Mouse (Mus musculus) lung, embryonic 16.5 days (tissue): ENCODE data around the gene Khdc3. TPM values are rescaled to one million over a fixed set of nuclear protein-coding genes. Genes with fewer than 3 reads are reported as not detected.

Source experiments
- ATAC-seq: fragments of 200-750 bp; cut with Nextera tagmentation; 2 replicates; pipeline ENCODE4 v1.8.0; 2017; ENCODE audit warnings: low read depth, mild to moderate bottlenecking, moderate library complexity
- H3K27ac ChIP-seq: fragments of 300-500 bp; sonication (generic); 2 replicates; pipeline ENCODE4 v1.5.1; 2014; ENCODE audit warnings: mild to moderate bottlenecking, control low read depth, low read length
- H3K27me3 ChIP-seq: fragments of 300-500 bp; sonication (generic); 2 replicates; pipeline ENCODE4 v1.6.1; 2014; ENCODE audit warnings: low read depth, low read length, mixed read lengths; ENCODE audit not compliant: control insufficient read depth, insufficient read depth
- H3K36me3 ChIP-seq: fragments of 300-500 bp; sonication (generic); 2 replicates; pipeline ENCODE4 v1.6.1; 2014; ENCODE audit warnings: low read length; ENCODE audit not compliant: control insufficient read depth, insufficient read depth
- H3K4me1 ChIP-seq: fragments of 300-500 bp; sonication (generic); replicated peaks from 2 replicates; pipeline ENCODE4 v1.6.1; 2014; ENCODE audit warnings: low read length, mixed read lengths; ENCODE audit not compliant: control insufficient read depth, insufficient read depth
- H3K4me2 ChIP-seq: fragments of 300-500 bp; sonication (generic); 2 replicates; pipeline ENCODE4 v1.6.1; 2014; ENCODE audit warnings: low read depth, low read length, control low read depth
- H3K4me3 ChIP-seq: fragments of 300-500 bp; sonication (generic); 2 replicates; pipeline ENCODE4 v1.5.1; 2014; ENCODE audit warnings: mild to moderate bottlenecking, low read length, control low read depth
- H3K9ac ChIP-seq: fragments of 300-500 bp; sonication (generic); 2 replicates; pipeline ENCODE4 v1.6.1; 2014; ENCODE audit warnings: low read length, control low read depth
- H3K9me3 ChIP-seq: fragments of 300-500 bp; sonication (generic); 2 replicates; pipeline ENCODE4 v1.6.1; 2016; ENCODE audit warnings: low read length; ENCODE audit not compliant: control insufficient read depth
- WGBS: fragments of 180-500 bp; shearing (Covaris S2); extraction: QIAGEN DNeasy Blood & Tissue Kit; methylation state at CpG from one replicate; pipeline ENCODE4 v1.1.7; 2014; 5-methylcytosine and 5-hydroxymethylcytosine counted together
- polyA plus RNA-seq: library from polyadenylated mRNA; unstranded; fragments of >200 nt; fragmentation: Nextera tagmentation; extraction: Ambion mirVana; gene quantifications from 2 replicates; pipeline ENCODE4 v1.2.1, GENCODE M21; 2015

Gene Khdc3
- 0.15 TPM in 1 of 2 replicates, not detected in the other for polyA plus RNA-seq

DNA sequence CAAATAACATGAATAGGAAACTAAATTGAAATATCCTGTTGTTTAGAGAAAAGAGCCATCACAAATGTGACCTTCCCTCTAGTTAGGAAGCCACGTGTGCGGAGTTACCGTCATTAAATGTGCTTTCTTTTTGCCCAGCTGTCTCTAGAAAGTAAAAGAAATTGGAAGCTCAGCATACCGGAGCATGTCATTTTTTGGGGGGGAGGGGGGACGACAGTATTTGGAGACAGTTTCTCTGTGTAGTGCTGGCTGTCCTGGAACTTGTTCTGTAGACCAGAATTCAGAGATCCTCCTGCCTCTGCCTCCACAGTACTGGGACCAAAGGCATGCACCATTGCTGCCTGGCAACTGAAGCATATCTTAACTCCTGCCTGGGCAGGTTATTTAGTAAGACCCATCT lies at the start of gene Khdc3:
TSS of gene Khdc3 (plus strand) at position 301 of the 400 bp plus-strand sequence.
- H3K36me3 ChIP-seq: no peaks in the 10 kb centered on the region
- H3K27me3 ChIP-seq: peaks cover 20% of the 10 kb centered on the region
- no peaks in the 10 kb centered on the region for H3K9me3 ChIP-seq
- WGBS: 86% methylated on average over 5 of the region's 5 CpGs
- H3K27ac ChIP-seq: no peak within 1 kb of the TSS
- H3K4me2 ChIP-seq: no peak within 1 kb of the TSS
- ATAC-seq: no peak
- H3K9ac ChIP-seq: no peak within 1 kb of the TSS
- H3K4me1 ChIP-seq: peaks cover 5% of the 10 kb centered on the region
- H3K4me3 ChIP-seq: no peak within 1 kb of the TSS

- no peaks in the 10 kb centered on the region for H3K27me3 ChIP-seq
- H3K4me2 ChIP-seq: no peak overlapping the region
- no peak overlapping the region for H3K4me3 ChIP-seq
- H3K27ac ChIP-seq: no peak overlapping the region
- H3K9ac ChIP-seq: no peak overlapping the region
- no peak for ATAC-seq
- WGBS: 49% methylated on average over 10 of the region's 10 CpGs
- H3K4me1 ChIP-seq: no peaks in the 10 kb centered on the region; the same call in 1 of the 2 replicates
- no peaks in the 10 kb centered on the region for H3K9me3 ChIP-seq
- no peaks in the 10 kb centered on the region for H3K36me3 ChIP-seq
Measured at GRCm38 (mm10) chr9:73055441-73055911, 46.2 kb upstream of the Khdc3 start.

DNA sequence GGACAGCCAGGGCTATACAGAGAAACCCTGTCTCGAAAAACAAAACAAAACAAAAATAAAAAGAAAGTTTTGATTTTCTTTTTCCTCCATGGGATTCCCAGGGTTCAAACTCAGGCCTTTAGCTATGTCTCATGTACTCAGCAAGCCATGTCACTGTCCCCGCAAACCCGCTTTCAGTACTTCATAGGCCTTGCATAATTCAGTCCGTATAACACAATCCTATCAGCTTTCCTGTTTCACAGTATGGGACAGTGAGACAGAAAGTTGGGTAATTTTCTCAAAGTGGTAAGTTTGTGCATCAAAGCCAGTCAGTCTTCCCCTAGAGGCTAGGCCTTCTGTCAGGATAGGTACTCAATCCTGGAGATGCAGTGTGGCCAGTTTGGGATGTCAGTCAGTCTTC lies 42.4 kb upstream of the Khdc3 start:
- 91% methylated on average over 4 of the region's 4 CpGs for WGBS

GRCm38 (mm10) chr9:73063621-73064290 lies 37.9 kb upstream of the Khdc3 start:
- H3K4me3 ChIP-seq: no peak overlapping the region
- H3K27ac ChIP-seq: no peak overlapping the region

More for the DNA sequence above, 42.4 kb upstream of the Khdc3 start:
- no peaks in the 10 kb centered on the region for H3K36me3 ChIP-seq
- H3K9me3 ChIP-seq: no peaks in the 10 kb centered on the region
- H3K4me2 ChIP-seq: no peak overlapping the region
- no peaks in the 10 kb centered on the region for H3K27me3 ChIP-seq
- peaks cover 5% of the 10 kb centered on the region for H3K4me1 ChIP-seq
- no peak overlapping the region for H3K9ac ChIP-seq
- H3K27ac ChIP-seq: no peak overlapping the region
- ATAC-seq: no peak
- no peak overlapping the region for H3K4me3 ChIP-seq

GRCm38 (mm10) chr9:73067086-73067485 lies 34.5 kb upstream of the Khdc3 start:
- Histone ChIP-seq H3K4me1 (peaks cover 19% of the 10 kb centered on the region), H3K36me3 (no peaks in the 10 kb centered on the region), H3K9ac (no peak overlapping the region), H3K9me3 (peaks cover 2% of the 10 kb centered on the region; the same call in 1 of the 2 replicates), H3K4me3 (peak overlapping the region; percentile 11; the same call in 1 of the 2 replicates), H3K4me2 (peak overlapping the region; percentile 36), H3K27ac (no peak overlapping the region), H3K27me3 (no peaks in the 10 kb centered on the region)
- ATAC-seq: peak; percentile 69
- WGBS: 34% methylated on average over 9 of the region's 10 CpGs

More at GRCm38 (mm10) chr9:73063621-73064290, 37.9 kb upstream of the Khdc3 start:
- peaks cover 19% of the 10 kb centered on the region for H3K4me1 ChIP-seq
- H3K4me2 ChIP-seq: peak overlapping the region; percentile 39
- no peaks in the 10 kb centered on the region for H3K9me3 ChIP-seq
- H3K27me3 ChIP-seq: no peaks in the 10 kb centered on the region
- no peaks in the 10 kb centered on the region for H3K36me3 ChIP-seq
- ATAC-seq: no peak
- 25% methylated on average over 15 of the region's 15 CpGs for WGBS
- H3K9ac ChIP-seq: 0 out of 2 replicates have a peak overlapping the region, but pooled peaks have one; percentile 6

GRCm38 (mm10) chr9:73068230-73068679 lies 33.4 kb upstream of the Khdc3 start:
- Histone ChIP-seq H3K36me3 (no peaks in the 10 kb centered on the region), H3K9ac (no peak overlapping the region), H3K4me3 (no peak overlapping the region), H3K4me1 (peaks cover 19% of the 10 kb centered on the region), H3K27ac (peak overlapping the region; percentile 66), H3K9me3 (peaks cover 2% of the 10 kb centered on the region; the same call in 1 of the 2 replicates), H3K27me3 (no peaks in the 10 kb centered on the region), H3K4me2 (peak overlapping the region; percentile 9; the same call in 1 of the 2 replicates)
- WGBS: 15% methylated on average over 6 of the region's 6 CpGs
- ATAC-seq: peak; percentile 84

DNA sequence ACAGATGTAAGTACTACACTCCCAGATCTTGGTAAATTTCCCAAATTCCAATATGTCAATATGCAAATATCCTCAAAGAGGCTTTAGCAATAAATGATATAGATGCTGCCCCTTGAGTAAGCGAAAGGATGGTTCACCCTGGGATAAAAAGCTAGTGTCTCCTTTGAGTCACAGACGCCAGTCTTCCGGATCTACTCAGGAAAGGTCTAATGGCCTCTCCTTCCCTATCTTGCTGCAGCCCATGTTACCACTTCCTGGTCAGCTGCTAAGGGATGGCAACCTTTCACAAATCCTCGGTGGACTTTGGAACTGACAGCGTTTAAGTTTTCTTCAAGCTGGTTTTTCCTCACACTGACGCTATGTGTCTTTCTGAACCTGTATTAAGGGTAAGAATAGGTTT lies 32.9 kb upstream of the Khdc3 start:
- Histone ChIP-seq H3K27me3 (no peaks in the 10 kb centered on the region), H3K9me3 (peaks cover 2% of the 10 kb centered on the region; the same call in 1 of the 2 replicates), H3K9ac (no peak overlapping the region), H3K4me2 (no peak overlapping the region), H3K36me3 (no peaks in the 10 kb centered on the region), H3K27ac (peak overlapping the region; percentile 66), H3K4me3 (no peak overlapping the region), H3K4me1 (peaks cover 14% of the 10 kb centered on the region)
- WGBS: 64% methylated on average over 6 of the region's 6 CpGs
- ATAC-seq: peak; percentile 61; the same call in 1 of the 2 replicates

DNA sequence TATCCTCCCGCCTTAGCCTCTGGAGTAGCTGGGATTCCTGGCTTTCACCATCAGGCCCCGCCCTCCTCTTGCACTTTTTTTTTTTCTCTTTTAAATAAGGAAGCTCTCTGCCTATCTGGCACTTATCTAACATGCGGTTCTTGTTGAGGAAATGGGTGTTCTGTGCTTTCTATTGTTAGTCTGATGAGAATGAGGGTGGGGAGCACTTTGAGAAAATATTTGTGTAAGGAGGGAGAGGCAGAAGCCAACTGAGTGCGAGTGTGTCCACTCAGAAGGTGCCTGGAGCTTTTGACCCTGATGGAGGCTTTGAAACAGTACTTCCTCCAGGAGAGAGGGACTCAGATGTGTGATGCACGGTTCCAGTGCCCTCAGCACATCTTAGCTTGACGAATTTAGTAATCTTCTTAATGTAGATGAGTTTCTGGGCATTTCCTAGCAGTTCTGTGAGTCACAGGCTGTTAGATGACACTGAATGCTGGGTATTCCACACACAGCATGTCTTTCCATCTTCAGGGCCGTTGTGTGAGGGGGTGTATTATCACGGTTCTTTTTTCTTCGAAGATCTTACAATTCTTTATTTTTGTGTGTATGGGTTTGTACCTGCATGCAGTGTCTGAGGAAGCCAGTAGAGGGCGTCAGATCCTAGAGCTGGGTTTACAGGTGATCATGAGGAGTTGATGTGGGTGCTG lies 30.5 kb upstream of the Khdc3 start:
- Histone ChIP-seq H3K9me3 (peaks cover 2% of the 10 kb centered on the region; the same call in 1 of the 2 replicates), H3K27me3 (no peaks in the 10 kb centered on the region), H3K36me3 (no peaks in the 10 kb centered on the region), H3K4me3 (no peak overlapping the region), H3K4me2 (no peak overlapping the region), H3K27ac (peak overlapping the region; percentile 62), H3K9ac (no peak overlapping the region), H3K4me1 (peaks cover 14% of the 10 kb centered on the region)
- no peak for ATAC-seq
- 56% methylated on average over 10 of the region's 10 CpGs for WGBS

DNA sequence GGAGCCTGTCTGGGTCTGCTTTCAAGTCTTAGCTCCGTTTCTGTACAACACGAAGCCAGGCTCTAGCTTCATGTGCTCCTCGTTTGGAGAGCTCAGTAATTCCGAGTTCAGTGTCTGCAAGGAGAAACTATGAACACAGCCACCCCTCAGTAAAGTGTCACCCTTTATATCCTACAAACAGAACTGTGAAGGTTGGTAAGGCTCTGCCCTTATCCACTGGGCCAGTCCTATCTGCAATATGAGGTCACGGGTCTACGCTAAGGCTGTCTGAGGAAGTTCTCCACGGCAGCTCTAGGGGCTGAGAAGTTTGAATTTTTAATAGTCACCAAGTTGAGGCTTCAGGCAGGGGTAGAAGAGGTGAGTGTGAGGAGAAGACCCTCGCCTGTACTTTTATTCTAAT lies 29.2 kb upstream of the Khdc3 start:
- ATAC-seq: no peak
- H3K9me3 ChIP-seq: peaks cover 2% of the 10 kb centered on the region; the same call in 1 of the 2 replicates
- H3K27me3 ChIP-seq: no peaks in the 10 kb centered on the region
- H3K9ac ChIP-seq: no peak overlapping the region
- no peak overlapping the region for H3K4me2 ChIP-seq
- H3K27ac ChIP-seq: no peak overlapping the region
- peaks cover 10% of the 10 kb centered on the region for H3K4me1 ChIP-seq
- H3K4me3 ChIP-seq: no peak overlapping the region
- WGBS: 68% methylated on average over 8 of the region's 8 CpGs
- H3K36me3 ChIP-seq: no peaks in the 10 kb centered on the region
